Mouse (Mus musculus): Measurements from ENCODE around the gene Synpo2l. TPM values are rescaled to one million over a fixed set of nuclear protein-coding genes. Genes with fewer than 3 reads are reported as not detected.
A peak's percentile ranks its signal among the peaks of the same experiment; 100 is the strongest.

Gene Synpo2l
- polyA plus RNA-seq, 1 experiment from 2014 or later = 0.41 TPM

DNA sequence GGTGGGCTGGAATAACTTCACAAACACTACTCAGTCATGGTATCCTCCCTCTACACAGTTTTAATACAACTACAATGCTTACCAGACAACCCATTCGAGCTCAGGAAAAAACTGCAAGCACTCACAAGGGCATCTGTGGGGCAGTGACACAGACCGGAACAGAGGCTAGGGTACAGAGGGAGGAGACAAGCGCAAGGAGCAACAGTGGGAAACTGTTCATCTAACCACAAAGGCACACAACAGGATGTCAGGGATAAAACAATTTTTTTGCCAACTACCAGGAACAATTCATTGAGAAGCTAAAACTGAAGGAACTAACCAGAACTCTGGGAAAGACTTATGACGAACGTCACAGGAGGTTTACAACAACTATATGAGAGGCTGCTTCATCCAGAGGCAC lies 49.9 kb downstream of the Synpo2l start:
- no peak overlapping the region for H3K4me3 ChIP-seq (replicated peaks)
- no peak overlapping the region for H3K9ac ChIP-seq
- H3K4me1 ChIP-seq (replicated peaks) = peaks cover 46% of the 10 kb centered on the region
- H3K27ac ChIP-seq = peak overlapping the region; percentile 43; the same call in 1 of the 2 replicates
- 30% methylated on average over 5 of the region's 5 CpGs for WGBS (ENCODE audit: insufficient replicate concordance)
- no peak; the same call in 1 of the 2 replicates for ATAC-seq (ENCODE audit: low read depth)
- H3K27me3 ChIP-seq = no peaks in the 10 kb centered on the region
- H3K4me2 ChIP-seq = no peak overlapping the region
- no peaks in the 10 kb centered on the region for H3K9me3 ChIP-seq (replicated peaks)
- H3K36me3 ChIP-seq = no peaks in the 10 kb centered on the region
- no peak for DNase-seq

DNA sequence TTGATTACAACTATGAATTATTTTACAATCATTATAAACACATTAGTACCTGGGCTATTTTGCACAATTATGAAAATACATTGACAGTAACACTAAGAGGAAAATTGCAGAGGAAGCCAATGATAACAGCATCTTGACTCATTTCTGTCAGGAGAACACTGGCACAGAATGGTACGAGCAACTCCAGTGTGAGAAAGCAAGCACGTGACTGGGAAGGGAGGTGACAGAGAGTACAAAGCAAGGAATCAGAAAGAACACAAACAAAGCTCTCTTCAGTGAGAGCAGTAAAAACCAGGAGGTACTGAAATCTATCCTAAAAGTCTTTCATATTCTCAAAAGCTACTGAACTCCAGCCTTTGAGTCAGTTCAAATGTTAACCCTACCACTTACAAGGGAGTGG lies 51.7 kb downstream of the Synpo2l start:
- no peak overlapping the region for H3K4me2 ChIP-seq
- no peak overlapping the region for H3K27ac ChIP-seq
- H3K9ac ChIP-seq = no peak overlapping the region
- no peaks in the 10 kb centered on the region for H3K27me3 ChIP-seq
- peaks cover 39% of the 10 kb centered on the region for H3K4me1 ChIP-seq (replicated peaks)
- ATAC-seq (ENCODE audit: low read depth) (no peak), DNase-seq (no peak)
- no peak overlapping the region for H3K4me3 ChIP-seq (replicated peaks)
- WGBS (ENCODE audit: insufficient replicate concordance) = 46% methylated on average over 2 of the region's 2 CpGs
- no peaks in the 10 kb centered on the region for H3K9me3 ChIP-seq (replicated peaks)
- no peaks in the 10 kb centered on the region for H3K36me3 ChIP-seq

DNA sequence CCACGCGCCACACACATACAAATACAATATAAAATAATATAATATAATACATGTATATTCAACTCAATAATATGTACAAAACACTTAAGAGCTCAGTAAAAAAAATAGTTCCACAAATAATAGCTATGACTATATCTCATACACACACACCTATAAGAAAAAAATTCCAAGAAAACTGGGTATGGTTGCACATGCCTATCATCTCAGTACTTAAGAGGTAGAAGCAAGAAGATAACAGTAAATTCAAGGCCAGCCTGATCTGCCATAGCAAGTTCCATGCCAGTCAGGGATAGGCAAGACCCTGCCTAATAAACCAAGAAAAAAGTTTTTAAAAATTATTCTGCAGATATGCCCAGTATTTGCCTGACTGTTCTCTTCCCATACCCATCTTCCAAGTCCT lies 53.1 kb downstream of the Synpo2l start:
- no peak for DNase-seq
- 87% methylated on average over 2 of the region's 2 CpGs for WGBS (ENCODE audit: insufficient replicate concordance)
- Histone ChIP-seq H3K4me2 (no peak overlapping the region), H3K27me3 (no peaks in the 10 kb centered on the region), H3K4me1 (replicated peaks) (peaks cover 42% of the 10 kb centered on the region), H3K27ac (no peak overlapping the region), H3K9me3 (replicated peaks) (no peaks in the 10 kb centered on the region), H3K9ac (no peak overlapping the region), H3K4me3 (replicated peaks) (no peak overlapping the region), H3K36me3 (no peaks in the 10 kb centered on the region)
- peak; percentile 71 for ATAC-seq (ENCODE audit: low read depth)

DNA sequence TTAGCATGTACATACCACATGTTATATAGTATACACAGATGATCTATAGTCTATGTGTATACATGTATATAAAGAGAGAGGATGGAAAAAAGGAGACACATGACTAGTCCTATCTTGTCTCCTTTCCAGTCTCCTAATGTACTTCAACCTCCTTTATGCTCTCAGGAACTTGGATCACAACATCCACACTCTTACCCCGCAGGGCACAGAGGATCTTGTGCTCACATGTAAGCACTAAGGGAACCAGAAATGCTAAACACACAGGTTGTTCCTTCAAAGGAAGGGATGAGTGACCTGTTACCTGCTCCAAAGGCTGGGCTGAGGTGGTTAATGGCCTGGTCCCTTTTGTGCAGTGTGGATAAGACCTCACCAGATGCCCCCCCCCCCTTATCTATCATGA lies 55.3 kb downstream of the Synpo2l start:
- ATAC-seq (ENCODE audit: low read depth) = no peak
- Histone ChIP-seq H3K4me1 (replicated peaks) (peaks cover 36% of the 10 kb centered on the region), H3K9me3 (replicated peaks) (no peaks in the 10 kb centered on the region), H3K4me3 (replicated peaks) (no peak overlapping the region), H3K27me3 (no peaks in the 10 kb centered on the region), H3K36me3 (no peaks in the 10 kb centered on the region), H3K27ac (no peak overlapping the region), H3K4me2 (no peak overlapping the region), H3K9ac (no peak overlapping the region)
- no peak for DNase-seq
- 87% methylated on average over 1 of the region's 1 CpGs for WGBS (ENCODE audit: insufficient replicate concordance)

GRCm38 (mm10) chr14:20610146-20610545 lies 58.0 kb downstream of the Synpo2l start:
- ATAC-seq (ENCODE audit: low read depth) = no peak
- no peak overlapping the region for H3K4me2 ChIP-seq
- no peaks in the 10 kb centered on the region for H3K36me3 ChIP-seq
- H3K9ac ChIP-seq = no peak overlapping the region
- H3K27me3 ChIP-seq = no peaks in the 10 kb centered on the region
- H3K4me3 ChIP-seq (replicated peaks) = no peak overlapping the region
- no peak for DNase-seq
- H3K27ac ChIP-seq = no peak overlapping the region
- peaks cover 18% of the 10 kb centered on the region for H3K4me1 ChIP-seq (replicated peaks)
- WGBS (ENCODE audit: insufficient replicate concordance) = 84% methylated on average over 4 of the region's 4 CpGs
- H3K9me3 ChIP-seq (replicated peaks) = no peaks in the 10 kb centered on the region

DNA sequence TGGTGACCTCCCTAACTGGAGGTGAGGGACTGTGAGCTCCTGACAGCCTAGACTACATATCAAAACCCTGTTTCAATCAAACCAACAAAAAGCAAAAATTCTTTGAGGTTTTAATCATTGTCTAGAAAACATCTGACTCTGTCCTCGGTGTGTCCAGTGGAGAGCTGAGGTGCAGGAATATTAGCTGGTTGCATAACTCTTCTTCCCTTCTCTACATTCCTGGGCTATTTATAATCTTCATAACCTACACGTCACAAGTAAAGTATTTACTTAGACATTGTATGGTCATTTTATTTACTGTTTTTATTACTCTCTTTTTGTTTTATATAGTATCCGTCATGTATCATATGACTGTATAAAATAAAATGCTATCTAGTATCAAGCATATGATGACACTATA lies 58.6 kb downstream of the Synpo2l start:
- H3K4me2 ChIP-seq = no peak overlapping the region
- H3K27ac ChIP-seq = no peak overlapping the region
- H3K4me1 ChIP-seq (replicated peaks) = peaks cover 13% of the 10 kb centered on the region
- 67% methylated on average over 3 of the region's 3 CpGs for WGBS (ENCODE audit: insufficient replicate concordance)
- DNase-seq (no peak), ATAC-seq (ENCODE audit: low read depth) (no peak)
- H3K4me3 ChIP-seq (replicated peaks) = no peak overlapping the region
- no peaks in the 10 kb centered on the region for H3K36me3 ChIP-seq
- H3K9me3 ChIP-seq (replicated peaks) = no peaks in the 10 kb centered on the region
- H3K27me3 ChIP-seq = no peaks in the 10 kb centered on the region
- no peak overlapping the region for H3K9ac ChIP-seq

Small RNA genes within 50 kb of the gene (microRNA-seq; reads per million reads assigned to microRNA genes)
- gene Mir6946 = 1.2 reads per million

Other genes with a start within 250 kb of the Synpo2l start
- gene Cfap70, start 216.1 kb downstream of the Synpo2l start, polyA plus RNA-seq (2015; fragmentation: Nextera tagmentation; extraction: Ambion mirVana) = not detected in 2 replicates
- gene Anxa7, start 188.2 kb downstream of the Synpo2l start, polyA plus RNA-seq (2015; fragmentation: Nextera tagmentation; extraction: Ambion mirVana) = 47.0 and 50.3 TPM in 2 replicates
- 0.29 and 0.39 TPM in 2 replicates for gene Mss51, start 171.5 kb downstream of the Synpo2l start, polyA plus RNA-seq (2015; fragmentation: Nextera tagmentation; extraction: Ambion mirVana)
- gene Ppp3cb, start 121.8 kb downstream of the Synpo2l start, polyA plus RNA-seq (2015; fragmentation: Nextera tagmentation; extraction: Ambion mirVana) = 21.3 and 24.5 TPM in 2 replicates
- 1.0 and 1.2 TPM in 2 replicates for gene Usp54, start 27.3 kb downstream of the Synpo2l start, polyA plus RNA-seq (2015; fragmentation: Nextera tagmentation; extraction: Ambion mirVana)
- gene Myoz1, start 11.8 kb downstream of the Synpo2l start, polyA plus RNA-seq (2015; fragmentation: Nextera tagmentation; extraction: Ambion mirVana) = 0.10 and 0.29 TPM in 2 replicates
- gene Sec24c, start 6.0 kb upstream of the Synpo2l start, polyA plus RNA-seq (2015; fragmentation: Nextera tagmentation; extraction: Ambion mirVana) = 30.2 and 38.4 TPM in 2 replicates
- 6.5 and 7.3 TPM in 2 replicates for gene Fut11, start 26.6 kb upstream of the Synpo2l start, polyA plus RNA-seq (2015; fragmentation: Nextera tagmentation; extraction: Ambion mirVana)
- 133 and 150 TPM in 2 replicates for gene Chchd1, start 34.7 kb upstream of the Synpo2l start, polyA plus RNA-seq (2015; fragmentation: Nextera tagmentation; extraction: Ambion mirVana)
- 4.0 and 4.6 TPM in 2 replicates for gene Zswim8, start 39.2 kb upstream of the Synpo2l start, polyA plus RNA-seq (2015; fragmentation: Nextera tagmentation; extraction: Ambion mirVana)
- 14.2 and 16.6 TPM in 2 replicates for gene Ndst2, start 66.2 kb upstream of the Synpo2l start, polyA plus RNA-seq (2015; fragmentation: Nextera tagmentation; extraction: Ambion mirVana)
- 10.6 and 10.7 TPM in 2 replicates for gene Camk2g, start 125.7 kb upstream of the Synpo2l start, polyA plus RNA-seq (2015; fragmentation: Nextera tagmentation; extraction: Ambion mirVana)
- 0.74 and 0.76 TPM in 2 replicates for gene Plau, start 168.3 kb upstream of the Synpo2l start, polyA plus RNA-seq (2015; fragmentation: Nextera tagmentation; extraction: Ambion mirVana)